Mouse (Mus musculus): Measurements from ENCODE around the gene Ndufv2.

The Ndufv2 gene

GRCm38 (mm10) chr17:66101380-66102330, at the start of gene Ndufv2:
Gene Ndufv2 (minus strand): TSS chr17:66101559.
- DNase-seq (ENCODE audit: low read depth, low spot score), result peak; percentile 97

DNA sequence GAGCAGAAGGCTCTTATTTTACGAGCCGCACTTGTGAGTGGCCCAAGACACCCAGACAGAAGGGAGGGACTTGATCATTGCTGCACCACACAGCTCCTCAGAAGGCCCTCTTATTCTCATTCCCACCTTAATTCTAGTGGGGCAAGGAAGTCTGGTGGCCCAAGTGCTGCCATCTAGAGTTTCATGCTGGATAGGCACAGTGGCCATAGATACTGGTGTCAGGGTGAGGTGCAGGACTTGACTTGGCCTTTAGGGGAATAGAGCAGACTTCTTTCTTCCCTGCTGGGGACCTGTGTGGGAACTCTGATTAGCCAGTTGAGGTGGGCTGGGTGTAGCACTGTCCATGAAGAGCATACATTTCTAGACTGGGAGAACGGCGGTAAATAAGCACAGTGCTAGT, 29.9 kb upstream of the Ndufv2 start:
- DNase-seq (ENCODE audit: low read depth, low spot score), result no peak

GRCm38 (mm10) chr17:66130371-66130770, 29.0 kb upstream of the Ndufv2 start:
- no peak for DNase-seq (ENCODE audit: low read depth, low spot score)

DNA sequence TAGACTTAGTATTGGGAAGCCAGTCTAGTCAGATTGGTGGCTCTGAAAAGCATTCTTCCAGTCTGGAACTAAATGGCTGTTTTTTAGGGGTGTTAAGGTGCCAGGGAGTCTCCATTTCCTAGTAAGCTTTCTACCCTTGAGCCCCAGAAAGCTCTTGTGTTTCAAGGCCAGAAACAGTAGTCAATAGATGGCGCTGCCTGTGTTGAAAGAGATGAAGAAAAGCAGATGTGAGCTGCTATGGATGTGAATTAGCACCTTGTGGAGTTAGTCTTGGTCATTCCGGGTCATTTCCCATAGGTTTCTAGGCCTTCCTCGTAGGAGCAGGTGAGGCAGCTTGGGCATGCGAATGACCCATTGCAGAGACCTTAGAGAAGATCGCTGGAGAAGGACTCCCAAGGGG, 23.9 kb upstream of the Ndufv2 start:
- no peak for DNase-seq (ENCODE audit: low read depth, low spot score)

DNA sequence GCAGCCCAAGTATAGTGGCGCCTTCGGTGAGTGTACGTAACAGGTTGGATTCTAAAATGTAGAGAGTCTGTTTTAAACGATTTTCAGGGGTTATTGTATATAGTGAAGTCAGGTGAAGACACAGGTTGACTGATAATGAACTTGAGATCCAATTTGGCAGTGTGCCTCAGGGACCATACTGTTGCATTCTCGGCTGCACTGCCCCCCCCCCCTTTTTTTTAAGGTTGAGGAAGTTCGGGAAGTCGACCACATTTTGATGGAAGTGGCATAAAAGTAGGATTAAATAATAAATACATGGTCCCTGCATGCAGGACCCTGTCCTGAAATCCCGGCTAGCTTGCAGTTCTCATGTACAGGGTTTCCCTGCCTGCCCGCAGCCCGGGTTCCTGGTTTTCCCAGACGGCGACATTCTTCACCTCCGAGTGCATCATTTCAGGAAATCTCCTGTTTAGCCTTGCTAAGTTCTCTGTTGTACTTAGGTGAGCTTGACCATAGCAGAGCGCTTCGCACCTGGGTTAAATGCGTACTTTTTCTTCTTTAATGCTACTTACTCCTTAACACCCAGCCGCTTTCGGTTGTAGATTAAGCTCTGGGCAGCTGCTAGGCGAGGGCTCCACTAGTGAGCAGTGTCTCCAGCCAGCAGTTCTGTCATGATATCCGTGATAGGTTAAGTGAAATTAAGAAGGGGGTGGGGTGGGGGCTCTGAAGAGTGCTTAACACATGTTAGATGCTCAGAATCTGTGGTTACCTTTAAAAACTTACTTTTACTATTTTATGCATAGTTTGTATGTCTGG, 22.7 kb upstream of the Ndufv2 start:
- DNase-seq (ENCODE audit: low read depth, low spot score), result no peak

DNA sequence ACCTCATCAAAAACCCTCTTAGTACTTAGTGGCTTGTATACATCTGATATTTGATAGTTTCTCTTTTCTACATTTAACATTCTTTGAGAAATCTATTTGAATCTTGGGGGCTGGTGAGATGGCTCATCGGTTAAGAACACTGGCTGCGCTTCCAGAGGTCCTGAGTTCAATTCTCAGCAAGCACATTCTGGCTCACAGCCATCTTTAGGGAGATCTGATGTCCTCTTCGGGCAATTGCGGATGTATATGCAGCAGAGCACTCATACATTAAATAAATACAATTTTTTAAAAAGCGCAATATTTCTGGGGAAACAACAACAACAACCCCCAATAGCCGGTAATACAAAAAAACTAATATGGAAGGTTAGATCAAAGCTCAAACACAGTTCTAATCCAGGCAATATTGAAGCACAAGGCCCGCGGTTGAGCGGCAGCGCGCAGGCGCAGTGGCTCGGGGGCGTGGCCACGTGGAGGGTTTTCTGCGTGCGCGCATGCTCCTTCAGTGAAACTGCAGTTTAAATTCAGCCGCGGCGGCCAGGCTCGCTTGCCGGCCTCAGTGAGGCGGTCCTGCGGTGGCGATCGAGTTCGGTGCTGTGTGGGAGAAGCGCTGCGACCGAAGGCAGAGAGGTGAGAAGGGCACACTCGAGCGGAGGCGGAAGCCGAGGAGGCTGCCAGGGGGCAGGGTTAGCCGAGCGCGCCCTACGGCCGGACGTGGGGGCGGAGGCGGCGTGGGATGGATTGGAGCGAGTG, 21.9 kb upstream of the Ndufv2 start, which contains the start of gene Ddx11:
TSS of gene Ddx11 (plus strand) at position 455 of the 750 bp plus-strand sequence.
- peak; percentile 82 for DNase-seq (ENCODE audit: low read depth, low spot score)

- DNase-seq (ENCODE audit: low read depth, low spot score), result no peak
Measured at GRCm38 (mm10) chr17:66120701-66121100, 19.3 kb upstream of the Ndufv2 start.

- no peak for DNase-seq (ENCODE audit: low read depth, low spot score)
Measured at GRCm38 (mm10) chr17:66118991-66119390, 17.6 kb upstream of the Ndufv2 start.

DNA sequence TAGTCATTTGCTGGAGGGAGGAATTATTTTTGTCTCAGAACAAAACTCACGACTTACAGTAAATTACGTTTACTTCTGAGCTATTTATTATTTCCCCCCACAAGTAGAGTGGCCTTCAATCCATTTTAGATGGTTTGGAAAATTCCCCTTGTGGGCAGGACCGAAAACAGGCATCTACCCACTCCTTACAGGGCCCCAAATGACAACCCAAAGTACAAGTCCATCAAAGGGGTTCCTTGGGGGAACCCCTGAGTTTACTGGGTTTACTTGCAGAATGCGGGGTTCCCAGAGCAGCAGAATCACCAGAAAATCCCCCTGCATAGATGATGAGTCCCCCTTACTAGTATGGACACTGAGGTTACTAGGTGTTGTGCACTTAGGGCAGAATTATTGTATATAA, 10.8 kb upstream of the Ndufv2 start:
- no peak for DNase-seq (ENCODE audit: low read depth, low spot score)

- peak; percentile 84 for DNase-seq (ENCODE audit: low read depth, low spot score)
Measured at GRCm38 (mm10) chr17:66111402-66111959, 10.1 kb upstream of the Ndufv2 start, which contains the start of gene Washc1. Gene Washc1 (plus strand): TSS chr17:66111545.

- DNase-seq (ENCODE audit: low read depth, low spot score), result no peak
Measured at GRCm38 (mm10) chr17:66110746-66111145, 9.4 kb upstream of the Ndufv2 start.

GRCm38 (mm10) chr17:66108198-66108597, 6.8 kb upstream of the Ndufv2 start:
- DNase-seq (ENCODE audit: low read depth, low spot score), result no peak

- DNase-seq (ENCODE audit: low read depth, low spot score), result no peak
Measured at GRCm38 (mm10) chr17:66107466-66107865, 6.1 kb upstream of the Ndufv2 start.

GRCm38 (mm10) chr17:66106601-66107267, 5.4 kb upstream of the Ndufv2 start:
- DNase-seq (ENCODE audit: low read depth, low spot score), result peak; percentile 56

DNA sequence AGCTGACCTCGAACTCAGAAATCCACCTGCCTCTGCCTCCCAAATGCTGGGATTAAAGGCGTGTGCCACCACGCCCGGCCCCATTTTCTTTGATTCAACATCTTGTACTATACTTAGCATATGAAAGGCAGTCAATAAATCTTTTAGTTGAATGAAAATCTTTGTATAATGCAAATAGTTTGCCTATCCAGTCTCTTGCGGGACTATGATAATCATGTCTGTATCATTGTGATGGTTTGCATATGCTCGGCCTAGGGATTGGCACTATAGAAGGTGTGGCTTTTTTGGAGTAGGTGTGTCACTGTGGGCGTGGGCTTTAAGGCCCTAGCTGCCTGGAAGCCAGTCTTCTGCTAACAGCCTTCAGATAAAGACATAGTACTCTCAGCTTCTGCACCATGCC, 2.7 kb upstream of the Ndufv2 start:
- DNase-seq (ENCODE audit: low read depth, low spot score), result no peak

DNA sequence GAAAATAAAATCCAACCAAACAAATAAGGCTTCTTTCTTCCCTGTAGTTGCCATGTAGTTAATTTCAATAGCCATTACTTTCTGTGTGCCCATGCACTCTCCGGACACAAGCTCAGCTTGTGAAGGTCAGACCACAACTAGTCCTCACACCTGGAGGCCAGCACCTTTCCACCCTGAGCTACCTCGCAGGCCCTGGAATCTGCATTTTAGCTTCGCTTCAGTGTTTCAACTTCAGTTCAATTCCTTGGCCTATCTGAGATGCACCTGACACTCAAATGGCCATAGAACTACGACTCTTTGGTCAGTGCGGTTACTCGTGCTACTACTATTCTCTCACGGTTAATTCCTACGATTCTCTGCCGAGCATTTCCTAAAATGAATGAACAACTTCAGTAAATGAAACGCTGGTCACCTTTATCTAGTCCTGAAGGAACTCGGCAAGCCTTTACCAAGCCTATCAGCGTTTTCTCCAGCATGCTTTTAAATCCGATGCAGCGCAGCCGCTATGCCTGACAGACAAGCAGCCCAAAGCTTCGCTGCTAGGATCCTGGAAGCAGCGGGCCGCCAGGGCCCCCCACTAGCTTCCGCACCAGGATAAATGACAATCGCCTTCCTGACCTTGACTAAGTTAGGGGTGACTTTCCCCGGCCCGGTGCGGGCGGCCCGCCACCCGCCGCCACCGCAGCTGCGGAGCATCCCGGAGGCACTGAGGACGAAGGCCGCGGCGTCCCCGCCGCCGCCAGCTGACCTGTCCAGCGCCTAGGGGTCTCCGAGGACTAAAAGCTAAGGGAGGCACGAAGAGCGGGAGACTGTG, 586 bp downstream of the Ndufv2 start:
- DNase-seq (ENCODE audit: low read depth, low spot score), result no peak

GRCm38 (mm10) chr17:66092664-66093063, 8.7 kb downstream of the Ndufv2 start:
- DNase-seq (ENCODE audit: low read depth, low spot score), result no peak

GRCm38 (mm10) chr17:66092065-66092464, 9.3 kb downstream of the Ndufv2 start:
- no peak for DNase-seq (ENCODE audit: low read depth, low spot score)

GRCm38 (mm10) chr17:66091392-66091791, 10.0 kb downstream of the Ndufv2 start:
- no peak for DNase-seq (ENCODE audit: low read depth, low spot score)

DNA sequence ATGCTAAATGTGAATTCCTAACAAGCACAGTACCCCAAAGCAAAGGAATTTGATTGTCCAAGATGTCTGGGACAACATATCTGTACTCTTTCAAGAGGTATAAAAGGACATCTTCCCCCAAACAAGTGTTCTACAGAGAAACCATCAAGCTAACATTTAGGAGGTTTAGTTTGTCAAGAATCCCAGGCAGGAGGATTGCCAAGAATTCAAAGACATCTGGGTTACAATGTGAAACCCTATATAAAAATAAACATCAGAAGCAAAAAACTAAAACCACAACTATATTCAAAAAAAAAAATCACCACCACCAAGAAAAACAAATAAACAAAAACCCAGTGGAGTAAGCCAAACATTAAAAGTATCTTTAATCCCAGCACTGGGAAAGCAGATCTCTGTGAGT, 11.1 kb downstream of the Ndufv2 start:
- no peak for DNase-seq (ENCODE audit: low read depth, low spot score)
